16 mouse cellular contexts compared by ENCODE assay signal in genomic region chr10:105932786-105933185, GRCm38 (mm10).
"Had no signal": no experiment of that assay in that cellular context is flagged by ENCODE, and none has a peak within 500 bp of the region (broad histone marks: within the 10 kb centered on the region; RNA-seq: fewer than 3 reads in every experiment).

No protein-coding gene starts in this region.

- H3K9me3 ChIP-seq: midbrain, embryonic 10.5 days; midbrain, embryonic 13.5 days; midbrain, embryonic 15.5 days; neural tube, embryonic 13.5 days; neural tube, embryonic 15.5 days; stomach, embryonic 15.5 days had no signal

- H3K4me3 ChIP-seq: midbrain, embryonic 10.5 days; midbrain, embryonic 13.5 days; midbrain, embryonic 15.5 days; myocyte; neural tube, embryonic 13.5 days; neural tube, embryonic 15.5 days; stomach, embryonic 15.5 days had no signal

- H3K9ac ChIP-seq: lung, embryonic 14.5 days; midbrain, embryonic 13.5 days; midbrain, embryonic 15.5 days; neural tube, embryonic 13.5 days; neural tube, embryonic 15.5 days; stomach, embryonic 15.5 days had no signal

- DNase-seq: lung, adult 18-20 months; lung, embryonic 14.5 days; lung, postnatal 10 days; lung, postnatal 4 days; right cerebral cortex, postnatal 14 days; thymus, adult 2 months; thymus, postnatal 25 days; thymus, postnatal 4 days had no signal

- H3K36me3 ChIP-seq: midbrain, embryonic 10.5 days; midbrain, embryonic 13.5 days; midbrain, embryonic 15.5 days; neural tube, embryonic 13.5 days; neural tube, embryonic 15.5 days; stomach, embryonic 15.5 days had no signal

- H3K27ac ChIP-seq: midbrain, embryonic 10.5 days; midbrain, embryonic 13.5 days; midbrain, embryonic 15.5 days; neural tube, embryonic 13.5 days; neural tube, embryonic 15.5 days; stomach, embryonic 15.5 days; stomach, postnatal 0 days had no signal

- H3K4me2 ChIP-seq: lung, embryonic 14.5 days; midbrain, embryonic 13.5 days; midbrain, embryonic 15.5 days; neural tube, embryonic 13.5 days; neural tube, embryonic 15.5 days; stomach, embryonic 15.5 days had no signal

- H3K4me1 ChIP-seq: midbrain, embryonic 13.5 days; midbrain, embryonic 15.5 days; neural tube, embryonic 13.5 days; neural tube, embryonic 15.5 days; stomach, embryonic 15.5 days had no signal

- H3K27me3 ChIP-seq: midbrain, embryonic 15.5 days; neural tube, embryonic 13.5 days; neural tube, embryonic 15.5 days; stomach, embryonic 15.5 days had no signal
